ENCODE assay signal across 8 mouse cellular contexts in the genomic region with DNA sequence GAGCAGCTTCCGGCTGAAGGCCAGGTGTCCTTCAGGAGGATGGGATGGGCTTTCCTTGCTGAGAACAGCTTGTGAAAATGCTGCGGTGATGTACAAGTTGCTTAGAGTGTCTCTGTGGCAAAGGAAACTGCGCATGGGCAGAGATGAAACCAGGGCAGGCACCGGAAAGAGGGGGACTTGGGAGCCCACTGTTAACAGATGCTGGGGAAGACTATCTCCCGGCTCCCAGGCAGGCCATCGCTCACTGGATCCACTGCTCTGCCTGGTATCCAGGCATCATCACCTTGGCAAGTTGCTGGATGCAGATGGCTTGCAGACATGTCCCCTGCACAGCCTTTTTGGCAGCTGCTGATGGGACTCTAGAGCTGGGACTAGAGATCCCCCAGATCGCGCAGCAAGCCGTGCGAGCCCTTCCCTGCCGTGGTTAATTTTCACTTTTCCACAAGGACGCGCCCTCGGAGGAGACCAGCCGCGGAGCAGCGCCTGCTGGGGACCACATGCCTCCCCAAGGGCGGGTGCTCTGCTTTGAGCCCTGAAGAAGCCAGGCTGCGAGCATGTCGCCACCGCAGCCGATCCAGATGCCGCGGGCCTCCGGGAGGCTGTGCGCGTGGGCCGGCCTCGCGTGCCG.
A peak's percentile ranks its signal among the peaks of the same experiment; 100 is the strongest.
DNase-seq lines count a peak whose midpoint lies in the region; ATAC-seq and TF ChIP-seq lines count a peak whose summit lies in the region.

No protein-coding gene starts in this region.

- H3K4me3 ChIP-seq in embryonic facial prominence, embryonic 14.5 days (ENCODE audit: low read depth, low read length) = peak overlapping the region; percentile 48
- H3K4me3 ChIP-seq in hindbrain, embryonic 11.5 days (ENCODE audit: low read depth, low read length) = peak overlapping the region; percentile 37
- H3K4me3 ChIP-seq in myocyte = peak overlapping the region; percentile 14

- peaks cover 23% of the 10 kb centered on the region for H3K4me1 ChIP-seq in embryonic facial prominence, embryonic 14.5 days (ENCODE audit: control insufficient read depth, insufficient read depth, low read length)
- no peaks in the 10 kb centered on the region; the same call in 1 of the 2 replicates for H3K4me1 ChIP-seq in hindbrain, embryonic 11.5 days (replicated peaks; ENCODE audit: control insufficient read depth, insufficient read depth, low read length)

- peak; percentile 23 for DNase-seq in CD4-positive, CD25-positive, alpha-beta regulatory T cell, adult 2 months (ENCODE audit: low read depth, low spot score)
- DNase-seq in ZHBTc4 (ENCODE audit: low read depth, low spot score) = peak; percentile 42
- DNase-seq in embryonic facial prominence, embryonic 14.5 days (ENCODE audit: low spot score) = peak; percentile 79
- DNase-seq in hindbrain, embryonic 11.5 days (ENCODE audit: low spot score) = no peak
- DNase-seq in left cerebral cortex, postnatal 4 days = peak; percentile 81
- peak; percentile 71 for DNase-seq in thymus, postnatal 0 days (ENCODE audit: low spot score)

- WGBS in embryonic facial prominence, embryonic 14.5 days = 3% methylated on average over 18 of the region's 31 CpGs
- WGBS in hindbrain, embryonic 11.5 days = 6% methylated on average over 30 of the region's 31 CpGs

- H3K27ac ChIP-seq in embryonic facial prominence, embryonic 14.5 days (replicated peaks; ENCODE audit: low read depth, low read length) = peak overlapping the region; percentile 85
- no peak overlapping the region; the same call in 1 of the 2 replicates for H3K27ac ChIP-seq in hindbrain, embryonic 11.5 days (ENCODE audit: low read depth, low read length)

- no peaks in the 10 kb centered on the region for H3K79me2 ChIP-seq in myocyte (ENCODE audit: control insufficient read depth, insufficient read depth)

- TF ChIP-seq POLR2A in myocyte (IDR thresholded peaks at IDR 0.05; ENCODE audit: insufficient read length, low read depth) = no peak

- H3K9ac ChIP-seq in embryonic facial prominence, embryonic 14.5 days (ENCODE audit: low read depth, low read length) = peak overlapping the region; percentile 77
- H3K9ac ChIP-seq in hindbrain, embryonic 11.5 days (ENCODE audit: low read depth, low read length) = peak overlapping the region; percentile 82

- no peaks in the 10 kb centered on the region for H3K9me3 ChIP-seq in embryonic facial prominence, embryonic 14.5 days (ENCODE audit: control insufficient read depth, low read length)
- no peaks in the 10 kb centered on the region for H3K9me3 ChIP-seq in hindbrain, embryonic 11.5 days (ENCODE audit: control insufficient read depth, low read length)

- no peak for ATAC-seq in CD4-positive, CD25-positive, alpha-beta regulatory T cell, adult 4 months
- peak; percentile 62 for ATAC-seq in embryonic facial prominence, embryonic 14.5 days (ENCODE audit: low read depth)
- peak; percentile 39 for ATAC-seq in hindbrain, embryonic 11.5 days (ENCODE audit: low FRiP score)

- intact Hi-C loops in left cerebral cortex, postnatal 4 days (cut with DNase I) = no loop called here

- H3ac ChIP-seq in myocyte (ENCODE audit: control insufficient read depth, insufficient read length) = peak overlapping the region; percentile 4

- H3K4me2 ChIP-seq in embryonic facial prominence, embryonic 14.5 days (ENCODE audit: low read depth, low read length) = peak overlapping the region; percentile 98
- peak overlapping the region; percentile 86 for H3K4me2 ChIP-seq in hindbrain, embryonic 11.5 days (replicated peaks; ENCODE audit: low read depth, low read length)
- peak overlapping the region; percentile 96 for H3K4me2 ChIP-seq in myocyte (ENCODE audit: low read depth)

- no peaks in the 10 kb centered on the region for H3K36me3 ChIP-seq in embryonic facial prominence, embryonic 14.5 days (ENCODE audit: control insufficient read depth, insufficient read depth, low read length)
- H3K36me3 ChIP-seq in hindbrain, embryonic 11.5 days (ENCODE audit: control insufficient read depth, insufficient read depth, low read length) = no peaks in the 10 kb centered on the region
- H3K36me3 ChIP-seq in myocyte (ENCODE audit: control insufficient read depth, insufficient read depth) = no peaks in the 10 kb centered on the region

- no peaks in the 10 kb centered on the region for H3K27me3 ChIP-seq in embryonic facial prominence, embryonic 14.5 days (replicated peaks; ENCODE audit: control insufficient read depth, insufficient read depth, low read length)
- H3K27me3 ChIP-seq in hindbrain, embryonic 11.5 days (ENCODE audit: control insufficient read depth, insufficient read depth, low read length) = peaks cover 33% of the 10 kb centered on the region
- peaks cover 21% of the 10 kb centered on the region for H3K27me3 ChIP-seq in myocyte (ENCODE audit: control insufficient read depth, insufficient read depth, insufficient read length)

TF ChIP-seq in myocyte, 11 proteins besides CTCF, POLR2A, EP300 and RAD21:
- TF ChIP-seq MYOG (IDR thresholded peaks at IDR 0.05; ENCODE audit: control insufficient read depth in 1 of 3, insufficient read depth in 1 of 3, insufficient read length in 2 of 3, low read depth in 2 of 3) (peak in 1 of 3 experiments; percentile 44), TCF12 (IDR thresholded peaks at IDR 0.05; ENCODE audit: insufficient read depth, poor library complexity, severe bottlenecking) (no peak)
